Mouse (Mus musculus) stomach, embryonic 16.5 days (tissue): ENCODE data around the gene Prpf40b. TPM values are rescaled to one million over a fixed set of nuclear protein-coding genes. Genes with fewer than 3 reads are reported as not detected.

Source experiments
- ATAC-seq: fragments of 200-750 bp; cut with Nextera tagmentation; 2 replicates; pipeline ENCODE4 v1.8.0; 2017; ENCODE audit warnings: moderate number of reproducible peaks, moderate TSS enrichment; ENCODE audit not compliant: insufficient read depth, low FRiP score
- H3K27ac ChIP-seq: fragments of 300-500 bp; sonication (generic); 2 replicates; pipeline ENCODE4 v1.5.1; 2014; ENCODE audit warnings: low read length
- H3K27me3 ChIP-seq: fragments of 300-500 bp; sonication (generic); 2 replicates; pipeline ENCODE4 v1.6.1; 2014; ENCODE audit warnings: low read length, control low read depth, mixed read lengths; ENCODE audit not compliant: control insufficient read depth, insufficient read depth
- H3K36me3 ChIP-seq: fragments of 300-500 bp; sonication (generic); 2 replicates; pipeline ENCODE4 v1.6.1; 2014; ENCODE audit warnings: low read length; ENCODE audit not compliant: control insufficient read depth, insufficient read depth
- H3K4me1 ChIP-seq: fragments of 300-500 bp; sonication (generic); 2 replicates; pipeline ENCODE4 v1.6.1; 2014; ENCODE audit warnings: low read length, control low read depth, mixed read lengths; ENCODE audit not compliant: control insufficient read depth, insufficient read depth
- H3K4me2 ChIP-seq: fragments of 300-500 bp; sonication (generic); 2 replicates; pipeline ENCODE4 v1.6.1; 2014; ENCODE audit warnings: low read depth, low read length, mixed read lengths
- H3K4me3 ChIP-seq: fragments of 300-500 bp; sonication (generic); replicated peaks from 2 replicates; pipeline ENCODE4 v1.5.1; 2014; ENCODE audit warnings: mild to moderate bottlenecking, low read length
- H3K9ac ChIP-seq: fragments of 300-500 bp; sonication (generic); 2 replicates; pipeline ENCODE4 v1.6.1; 2014; ENCODE audit warnings: low read length
- H3K9me3 ChIP-seq: fragments of 300-500 bp; sonication (generic); replicated peaks from 2 replicates; pipeline ENCODE4 v1.6.1; 2016; ENCODE audit warnings: low read length, control low read depth; ENCODE audit not compliant: control insufficient read depth
- WGBS: fragments of 180-500 bp; shearing (Covaris S2); extraction: QIAGEN DNeasy Blood & Tissue Kit; methylation state at CpG from one replicate; pipeline ENCODE4 v1.1.7; 2014; 5-methylcytosine and 5-hydroxymethylcytosine counted together
- polyA plus RNA-seq: library from polyadenylated mRNA; unstranded; fragments of >200 nt; fragmentation: Nextera tagmentation; extraction: Ambion mirVana; gene quantifications from 2 replicates; pipeline ENCODE4 v1.2.1, GENCODE M21; 2015

Prpf40b gene
- polyA plus RNA-seq, 1 experiment from 2014 or later = 44.3 TPM

- WGBS = 88% methylated on average over 6 of the region's 6 CpGs
These were observed 41.1 kb upstream of the Prpf40b start for GRCm38 (mm10) chr15:99253772-99254171.

GRCm38 (mm10) chr15:99254477-99255005 lies 40.3 kb upstream of the Prpf40b start:
- H3K4me2 ChIP-seq = no peak overlapping the region
- peaks cover 16% of the 10 kb centered on the region for H3K4me1 ChIP-seq
- H3K9me3 ChIP-seq = no peaks in the 10 kb centered on the region
- H3K27me3 ChIP-seq = no peaks in the 10 kb centered on the region
- H3K36me3 ChIP-seq = no peaks in the 10 kb centered on the region
- WGBS = 80% methylated on average over 2 of the region's 2 CpGs
- ATAC-seq = no peak
- H3K9ac ChIP-seq = no peak overlapping the region
- no peak overlapping the region for H3K4me3 ChIP-seq
- H3K27ac ChIP-seq = no peak overlapping the region

More at GRCm38 (mm10) chr15:99253772-99254171, 41.1 kb upstream of the Prpf40b start:
- H3K27ac ChIP-seq = no peak overlapping the region
- H3K9me3 ChIP-seq = no peaks in the 10 kb centered on the region
- no peak overlapping the region for H3K9ac ChIP-seq
- ATAC-seq = no peak
- H3K4me3 ChIP-seq = no peak overlapping the region
- peaks cover 12% of the 10 kb centered on the region for H3K4me1 ChIP-seq
- no peaks in the 10 kb centered on the region for H3K27me3 ChIP-seq
- no peaks in the 10 kb centered on the region for H3K36me3 ChIP-seq
- no peak overlapping the region for H3K4me2 ChIP-seq

- Histone ChIP-seq H3K36me3 (no peaks in the 10 kb centered on the region), H3K27me3 (no peaks in the 10 kb centered on the region), H3K4me1 (peaks cover 17% of the 10 kb centered on the region), H3K4me2 (no peak overlapping the region), H3K9me3 (no peaks in the 10 kb centered on the region), H3K9ac (no peak overlapping the region), H3K4me3 (no peak overlapping the region), H3K27ac (no peak overlapping the region)
- no peak for ATAC-seq
- 80% methylated on average over 6 of the region's 6 CpGs for WGBS
These were observed 39.6 kb upstream of the Prpf40b start for GRCm38 (mm10) chr15:99255241-99255749.

GRCm38 (mm10) chr15:99259167-99259729 lies 35.6 kb upstream of the Prpf40b start:
- WGBS = 57% methylated on average over 8 of the region's 8 CpGs
- peak; percentile 77 for ATAC-seq
- Histone ChIP-seq H3K4me2 (peak overlapping the region; percentile 53), H3K9me3 (no peaks in the 10 kb centered on the region), H3K27ac (peak overlapping the region; percentile 66), H3K4me1 (peaks cover 7% of the 10 kb centered on the region), H3K36me3 (no peaks in the 10 kb centered on the region), H3K4me3 (peak overlapping the region; percentile 22; the same call in 1 of the 2 replicates), H3K9ac (peak overlapping the region; percentile 39; the same call in 1 of the 2 replicates), H3K27me3 (no peaks in the 10 kb centered on the region)

DNA sequence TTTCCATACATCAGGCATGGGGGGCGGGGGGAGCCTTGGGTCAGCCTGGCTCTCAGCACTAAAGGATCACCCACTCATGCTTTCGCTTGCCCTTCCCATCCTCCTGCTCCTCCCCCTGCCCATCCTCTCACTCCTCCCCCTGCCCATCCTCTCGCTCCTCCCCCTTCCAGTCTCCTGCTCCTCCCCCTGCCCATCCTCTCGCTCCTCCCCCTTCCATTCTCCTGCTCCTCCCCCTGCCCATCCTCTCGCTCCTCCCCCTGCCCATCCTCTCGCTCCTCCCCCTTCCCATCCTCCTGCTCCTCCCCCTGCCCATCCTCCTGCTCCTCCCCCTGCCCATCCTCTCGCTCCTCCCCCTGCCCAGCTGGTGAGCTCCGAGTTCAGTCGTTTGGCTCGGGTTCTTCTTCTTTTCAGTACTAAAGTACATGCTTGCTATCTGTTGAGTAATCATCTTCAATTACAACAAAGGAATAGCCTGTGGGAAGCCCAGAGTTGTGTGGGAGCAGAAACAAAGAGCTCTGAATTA lies 35.1 kb upstream of the Prpf40b start:
- Histone ChIP-seq H3K4me3 (peak overlapping the region; percentile 28), H3K27me3 (no peaks in the 10 kb centered on the region), H3K9ac (peak overlapping the region; percentile 39; the same call in 1 of the 2 replicates), H3K4me2 (peak overlapping the region; percentile 53), H3K27ac (peak overlapping the region; percentile 66; the same call in 1 of the 2 replicates), H3K9me3 (no peaks in the 10 kb centered on the region), H3K4me1 (peaks cover 5% of the 10 kb centered on the region), H3K36me3 (no peaks in the 10 kb centered on the region)
- ATAC-seq = peak; percentile 76
- 3% methylated on average over 9 of the region's 10 CpGs for WGBS

DNA sequence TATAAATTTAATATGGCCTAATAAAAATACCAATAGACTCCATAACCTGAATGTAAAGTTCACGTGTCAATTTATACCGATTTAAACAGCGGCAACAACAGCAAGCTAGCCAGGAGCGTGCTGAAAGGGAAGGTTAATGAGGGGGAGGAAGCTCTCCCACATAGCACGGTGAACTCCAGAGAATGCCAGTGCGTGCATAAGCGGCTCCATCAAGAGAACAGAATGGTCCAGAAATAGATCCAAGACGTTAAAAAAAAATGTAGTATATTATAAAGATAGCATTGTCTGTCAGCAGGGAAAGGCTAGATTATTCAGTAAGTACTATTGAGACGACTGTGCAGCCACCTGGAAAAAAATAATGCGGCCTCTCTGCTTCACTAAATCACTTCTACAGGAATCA lies 32.2 kb upstream of the Prpf40b start:
- H3K4me2 ChIP-seq = no peak overlapping the region
- H3K27ac ChIP-seq = no peak overlapping the region
- H3K4me3 ChIP-seq = no peak overlapping the region
- WGBS = 53% methylated on average over 10 of the region's 10 CpGs
- ATAC-seq = no peak
- H3K4me1 ChIP-seq = peaks cover 5% of the 10 kb centered on the region
- H3K9ac ChIP-seq = no peak overlapping the region
- H3K9me3 ChIP-seq = no peaks in the 10 kb centered on the region
- H3K36me3 ChIP-seq = no peaks in the 10 kb centered on the region
- H3K27me3 ChIP-seq = no peaks in the 10 kb centered on the region

- no peaks in the 10 kb centered on the region for H3K36me3 ChIP-seq
- no peak overlapping the region for H3K9ac ChIP-seq
- ATAC-seq = no peak
These were observed 30.5 kb upstream of the Prpf40b start for GRCm38 (mm10) chr15:99264363-99264762.

DNA sequence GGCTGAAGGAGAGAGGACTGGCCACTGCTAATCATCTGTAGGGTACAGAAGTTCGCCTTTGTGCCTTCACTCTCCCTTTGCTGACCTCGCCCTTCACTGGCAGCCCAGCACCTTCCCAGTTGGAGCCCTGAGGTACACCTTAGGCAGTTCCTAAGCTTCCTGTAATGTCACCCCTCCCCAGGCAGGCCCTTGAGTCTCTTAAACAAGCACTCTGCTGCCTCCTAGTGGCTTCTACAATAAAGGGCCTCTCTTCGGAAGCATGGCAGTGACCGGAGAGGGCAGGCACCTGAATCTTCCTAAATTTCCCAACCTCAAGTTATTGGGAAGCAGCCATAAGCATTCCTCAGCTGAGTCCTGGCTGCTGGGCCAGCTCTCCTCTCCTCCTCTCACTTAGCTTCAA lies 29.2 kb upstream of the Prpf40b start:
- Histone ChIP-seq H3K27ac (no peak overlapping the region), H3K9me3 (no peaks in the 10 kb centered on the region), H3K4me1 (no peaks in the 10 kb centered on the region), H3K9ac (no peak overlapping the region), H3K36me3 (no peaks in the 10 kb centered on the region), H3K27me3 (no peaks in the 10 kb centered on the region), H3K4me2 (no peak overlapping the region), H3K4me3 (no peak overlapping the region)
- 22% methylated on average over 4 of the region's 4 CpGs for WGBS
- peak; percentile 73; the same call in 1 of the 2 replicates for ATAC-seq

More at GRCm38 (mm10) chr15:99264363-99264762, 30.5 kb upstream of the Prpf40b start:
- no peak overlapping the region for H3K4me2 ChIP-seq
- H3K27ac ChIP-seq = no peak overlapping the region
- H3K4me1 ChIP-seq = peaks cover 2% of the 10 kb centered on the region
- no peak overlapping the region for H3K4me3 ChIP-seq
- 78% methylated on average over 2 of the region's 2 CpGs for WGBS
- no peaks in the 10 kb centered on the region for H3K9me3 ChIP-seq
- no peaks in the 10 kb centered on the region for H3K27me3 ChIP-seq

DNA sequence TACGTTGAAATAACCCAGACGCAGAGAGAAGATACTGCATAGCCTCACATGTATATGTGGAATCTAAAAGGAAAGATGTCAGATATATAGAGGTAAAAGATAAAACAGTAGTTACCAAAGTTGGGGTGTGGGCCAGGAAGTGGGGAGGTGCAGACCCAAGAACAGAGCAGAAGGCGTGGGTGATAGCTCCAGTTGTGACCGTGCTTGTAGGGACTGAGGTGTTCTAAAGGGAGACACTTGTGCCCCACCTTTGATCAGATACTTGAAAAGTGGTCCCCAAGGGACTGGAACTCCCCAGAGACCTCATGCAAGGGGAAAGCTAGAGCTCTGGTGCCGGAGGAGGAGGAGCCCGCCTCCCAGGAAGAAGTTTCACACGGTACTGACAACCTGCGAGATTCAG lies 18.8 kb upstream of the Prpf40b start:
- no peak overlapping the region for H3K4me3 ChIP-seq
- H3K36me3 ChIP-seq = no peaks in the 10 kb centered on the region
- WGBS = 71% methylated on average over 8 of the region's 8 CpGs
- H3K4me2 ChIP-seq = no peak overlapping the region
- no peaks in the 10 kb centered on the region for H3K27me3 ChIP-seq
- H3K4me1 ChIP-seq = no peaks in the 10 kb centered on the region; the same call in 1 of the 2 replicates
- H3K9ac ChIP-seq = no peak overlapping the region
- H3K27ac ChIP-seq = no peak overlapping the region
- ATAC-seq = no peak
- no peaks in the 10 kb centered on the region for H3K9me3 ChIP-seq
